Mouse (Mus musculus): ENCODE measurements at regions not wholly inside any gene's neighbourhood (a gene's known extent, or its start where the extent isn't known, plus 50 kb on each side); places are given as distances from the start of the nearest gene placed in this dataset.

- DNase-seq (ENCODE audit: low spot score) (no peak), ATAC-seq (ENCODE audit: low FRiP score, low read depth) (no peak)
- peaks cover 10% of the 10 kb centered on the region for H3K4me1 ChIP-seq (ENCODE audit: control insufficient read depth, insufficient read depth, low read length)
- H3K27me3 ChIP-seq (ENCODE audit: control insufficient read depth, insufficient read depth, low read length) = no peaks in the 10 kb centered on the region
- no peak overlapping the region for H3K9ac ChIP-seq (ENCODE audit: low read depth, low read length, severe bottlenecking)
- no peaks in the 10 kb centered on the region for H3K36me3 ChIP-seq (ENCODE audit: control insufficient read depth, insufficient read depth, low read length)
- 66% methylated on average over 3 of the region's 3 CpGs for WGBS
- no peak overlapping the region for H3K4me3 ChIP-seq (replicated peaks; ENCODE audit: low read length)
- no peaks in the 10 kb centered on the region for H3K9me3 ChIP-seq (ENCODE audit: control insufficient read depth, low read length)
- H3K4me2 ChIP-seq (replicated peaks; ENCODE audit: low read depth, low read length, severe bottlenecking) = no peak overlapping the region
- H3K27ac ChIP-seq (replicated peaks; ENCODE audit: low read depth, low read length) = no peak overlapping the region
- no peak for TF ChIP-seq POLR2A (IDR thresholded peaks at IDR 0.05; ENCODE audit: borderline replicate concordance, extremely low read depth, insufficient read depth, insufficient read length)
Measured at GRCm38 (mm10) chr7:134607886-134608285, 62.6 kb upstream of the Dock1 start.

- no peak overlapping the region for H3K9ac ChIP-seq (ENCODE audit: low read depth, low read length, severe bottlenecking)
- no peaks in the 10 kb centered on the region for H3K27me3 ChIP-seq (ENCODE audit: control insufficient read depth, insufficient read depth, low read length)
- ATAC-seq (ENCODE audit: low FRiP score, low read depth) (no peak), DNase-seq (ENCODE audit: low spot score) (no peak)
- H3K4me3 ChIP-seq (replicated peaks; ENCODE audit: low read length) = no peak overlapping the region
- H3K4me1 ChIP-seq (ENCODE audit: control insufficient read depth, insufficient read depth, low read length) = peaks cover 10% of the 10 kb centered on the region
- no peaks in the 10 kb centered on the region for H3K9me3 ChIP-seq (ENCODE audit: control insufficient read depth, low read length)
- no peaks in the 10 kb centered on the region for H3K36me3 ChIP-seq (ENCODE audit: control insufficient read depth, insufficient read depth, low read length)
- no peak overlapping the region for H3K27ac ChIP-seq (replicated peaks; ENCODE audit: low read depth, low read length)
- WGBS = 61% methylated on average over 2 of the region's 2 CpGs
- H3K4me2 ChIP-seq (replicated peaks; ENCODE audit: low read depth, low read length, severe bottlenecking) = no peak overlapping the region
- TF ChIP-seq POLR2A (IDR thresholded peaks at IDR 0.05; ENCODE audit: borderline replicate concordance, extremely low read depth, insufficient read depth, insufficient read length) = no peak
Measured at GRCm38 (mm10) chr7:134610159-134610558, 60.3 kb upstream of the Dock1 start.

- H3K4me3 ChIP-seq (replicated peaks; ENCODE audit: low read length) = no peak overlapping the region
- peaks cover 10% of the 10 kb centered on the region for H3K4me1 ChIP-seq (ENCODE audit: control insufficient read depth, insufficient read depth, low read length)
- H3K36me3 ChIP-seq (ENCODE audit: control insufficient read depth, insufficient read depth, low read length) = no peaks in the 10 kb centered on the region
- no peak overlapping the region for H3K9ac ChIP-seq (ENCODE audit: low read depth, low read length, severe bottlenecking)
- TF ChIP-seq POLR2A (IDR thresholded peaks at IDR 0.05; ENCODE audit: borderline replicate concordance, extremely low read depth, insufficient read depth, insufficient read length) = no peak
- no peak overlapping the region for H3K27ac ChIP-seq (replicated peaks; ENCODE audit: low read depth, low read length)
- peak; percentile 12 for DNase-seq (ENCODE audit: low spot score)
- WGBS = 20% methylated on average over 9 of the region's 9 CpGs
- H3K9me3 ChIP-seq (ENCODE audit: control insufficient read depth, low read length) = no peaks in the 10 kb centered on the region
- H3K4me2 ChIP-seq (replicated peaks; ENCODE audit: low read depth, low read length, severe bottlenecking) = no peak overlapping the region
- ATAC-seq (ENCODE audit: low FRiP score, low read depth) = no peak
- H3K27me3 ChIP-seq (ENCODE audit: control insufficient read depth, insufficient read depth, low read length) = no peaks in the 10 kb centered on the region
Measured at GRCm38 (mm10) chr7:134611371-134611770, 59.1 kb upstream of the Dock1 start.

- Histone ChIP-seq H3K4me1 (ENCODE audit: control insufficient read depth, insufficient read depth, low read length) (peaks cover 10% of the 10 kb centered on the region), H3K27ac (replicated peaks; ENCODE audit: low read depth, low read length) (no peak overlapping the region), H3K4me3 (replicated peaks; ENCODE audit: low read length) (no peak overlapping the region), H3K9me3 (ENCODE audit: control insufficient read depth, low read length) (no peaks in the 10 kb centered on the region), H3K4me2 (replicated peaks; ENCODE audit: low read depth, low read length, severe bottlenecking) (no peak overlapping the region), H3K36me3 (ENCODE audit: control insufficient read depth, insufficient read depth, low read length) (no peaks in the 10 kb centered on the region), H3K9ac (ENCODE audit: low read depth, low read length, severe bottlenecking) (no peak overlapping the region), H3K27me3 (ENCODE audit: control insufficient read depth, insufficient read depth, low read length) (no peaks in the 10 kb centered on the region)
- no peak for DNase-seq (ENCODE audit: low spot score)
- TF ChIP-seq POLR2A (IDR thresholded peaks at IDR 0.05; ENCODE audit: borderline replicate concordance, extremely low read depth, insufficient read depth, insufficient read length) = no peak
- ATAC-seq (ENCODE audit: low FRiP score, low read depth) = no peak
- 78% methylated on average over 4 of the region's 4 CpGs for WGBS
Measured at GRCm38 (mm10) chr7:134612175-134612633, 58.2 kb upstream of the Dock1 start.

- Histone ChIP-seq H3K4me3 (replicated peaks; ENCODE audit: low read length) (no peak overlapping the region), H3K9ac (ENCODE audit: low read depth, low read length, severe bottlenecking) (no peak overlapping the region), H3K27ac (replicated peaks; ENCODE audit: low read depth, low read length) (no peak overlapping the region), H3K36me3 (ENCODE audit: control insufficient read depth, insufficient read depth, low read length) (no peaks in the 10 kb centered on the region), H3K9me3 (ENCODE audit: control insufficient read depth, low read length) (no peaks in the 10 kb centered on the region), H3K4me2 (replicated peaks; ENCODE audit: low read depth, low read length, severe bottlenecking) (no peak overlapping the region), H3K27me3 (ENCODE audit: control insufficient read depth, insufficient read depth, low read length) (no peaks in the 10 kb centered on the region), H3K4me1 (ENCODE audit: control insufficient read depth, insufficient read depth, low read length) (no peaks in the 10 kb centered on the region)
- 33% methylated on average over 2 of the region's 2 CpGs for WGBS
- DNase-seq (ENCODE audit: low spot score) (no peak), ATAC-seq (ENCODE audit: low FRiP score, low read depth) (no peak)
- TF ChIP-seq POLR2A (IDR thresholded peaks at IDR 0.05; ENCODE audit: borderline replicate concordance, extremely low read depth, insufficient read depth, insufficient read length) = no peak
Measured at GRCm38 (mm10) chr7:134619220-134619975, 51.1 kb upstream of the Dock1 start.

Data from limb, embryonic 14.5 days (tissue).